Mouse (Mus musculus) liver, embryonic 14.5 days (tissue): ENCODE data around the gene Ttll11.

ENCODE experiments used
- CTCF ChIP-seq: IDR thresholded peaks from 2 replicates; pipeline ENCODE4 v1.5.1; 2016; ENCODE audit warnings: antibody characterized with exemption, low read depth, control low read depth
- EP300 ChIP-seq: IDR thresholded peaks from 2 replicates; pipeline ENCODE4 v1.6.1; 2016; ENCODE audit warnings: antibody characterized with exemption, low read depth

GRCm38 (mm10) chr2:36010579-36010978 is 30.9 kb upstream of the Ttll11 start:
- no peak for TF ChIP-seq CTCF
- TF ChIP-seq EP300: no peak
